ENCODE assay signal across 30 mouse cellular contexts in genomic region chr16:77531596-77531995, GRCm38 (mm10).
DNase-seq lines count a peak whose midpoint lies in the region; ATAC-seq and TF ChIP-seq lines count a peak whose summit lies in the region.
"Had no signal": no experiment of that assay in that cellular context is flagged by ENCODE, and none has a peak within 500 bp of the region (broad histone marks: within the 10 kb centered on the region; RNA-seq: fewer than 3 reads in every experiment).

No protein-coding gene starts in this region.

- no peak for ATAC-seq in forebrain, embryonic 13.5 days
- no peak for ATAC-seq in forebrain, embryonic 16.5 days
- ATAC-seq in midbrain, embryonic 12.5 days (ENCODE audit: low FRiP score, low read depth) = no peak
- ATAC-seq in midbrain, postnatal 0 days (ENCODE audit: low FRiP score) = no peak
- no peak for ATAC-seq in hindbrain, embryonic 14.5 days (ENCODE audit: low FRiP score)
- no peak for ATAC-seq in neural tube, embryonic 13.5 days (ENCODE audit: low read depth)
- no peak for ATAC-seq in kidney, embryonic 14.5 days (ENCODE audit: low FRiP score, low TSS enrichment)
- ATAC-seq: forebrain, embryonic 14.5 days; intestine, embryonic 15.5 days; liver, embryonic 12.5 days; liver, postnatal 0 days; Patski had no signal

- H3K27me3 ChIP-seq in forebrain, embryonic 13.5 days = no peaks in the 10 kb centered on the region
- no peaks in the 10 kb centered on the region for H3K27me3 ChIP-seq in forebrain, embryonic 16.5 days (replicated peaks; ENCODE audit: control insufficient read depth, insufficient read depth, low read length)
- no peaks in the 10 kb centered on the region for H3K27me3 ChIP-seq in midbrain, embryonic 12.5 days
- H3K27me3 ChIP-seq in midbrain, postnatal 0 days (ENCODE audit: insufficient read depth, low read length) = no peaks in the 10 kb centered on the region
- no peaks in the 10 kb centered on the region for H3K27me3 ChIP-seq in hindbrain, embryonic 14.5 days (ENCODE audit: control insufficient read depth, insufficient read depth, low read length)
- H3K27me3 ChIP-seq in neural tube, embryonic 13.5 days = no peaks in the 10 kb centered on the region
- no peaks in the 10 kb centered on the region for H3K27me3 ChIP-seq in kidney, embryonic 14.5 days (ENCODE audit: control insufficient read depth, insufficient read depth, low read length)
- H3K27me3 ChIP-seq: embryonic facial prominence, embryonic 15.5 days; heart, embryonic 13.5 days; intestine, embryonic 15.5 days; liver, embryonic 12.5 days; neural tube, embryonic 12.5 days; Patski; stomach, embryonic 15.5 days had no signal

- DNase-seq in midbrain, postnatal 0 days (ENCODE audit: low spot score) = no peak
- no peak for DNase-seq in hindbrain, embryonic 14.5 days (ENCODE audit: low spot score)
- no peak for DNase-seq in cerebellum, adult 11 months
- DNase-seq: adrenal gland, postnatal 10 days; cerebellum, adult 18-20 months; cerebellum, postnatal 10 days; heart, postnatal 10 days; kidney, adult 2 months; kidney, postnatal 4 days; left cerebral cortex, postnatal 4 days; liver, postnatal 0 days; lung, postnatal 36 days; retina, postnatal 1 day; right cerebral cortex, postnatal 14 days; thymus, postnatal 14 days had no signal

- H3K9ac ChIP-seq in forebrain, embryonic 13.5 days = no peak overlapping the region
- H3K9ac ChIP-seq in forebrain, embryonic 16.5 days (replicated peaks; ENCODE audit: low read depth, low read length) = no peak overlapping the region
- H3K9ac ChIP-seq in midbrain, embryonic 12.5 days (replicated peaks) = no peak overlapping the region
- H3K9ac ChIP-seq in midbrain, postnatal 0 days (replicated peaks; ENCODE audit: low read length, poor library complexity, severe bottlenecking) = no peak overlapping the region
- no peak overlapping the region for H3K9ac ChIP-seq in hindbrain, embryonic 14.5 days
- 0 out of 2 replicates have a peak overlapping the region, but pooled peaks have one; percentile 41 for H3K9ac ChIP-seq in neural tube, embryonic 13.5 days
- no peak overlapping the region for H3K9ac ChIP-seq in kidney, embryonic 14.5 days (ENCODE audit: low read depth, low read length)
- H3K9ac ChIP-seq: embryonic facial prominence, embryonic 15.5 days; heart, embryonic 13.5 days; intestine, embryonic 15.5 days; liver, embryonic 12.5 days; liver, postnatal 0 days; neural tube, embryonic 12.5 days; stomach, embryonic 15.5 days had no signal

- TF ChIP-seq CTCF in midbrain, postnatal 0 days (IDR thresholded peaks at IDR 0.05) = no peak

- no peak overlapping the region for H3K4me3 ChIP-seq in forebrain, embryonic 13.5 days
- H3K4me3 ChIP-seq in forebrain, embryonic 16.5 days (replicated peaks; ENCODE audit: low read length) = no peak overlapping the region
- H3K4me3 ChIP-seq in midbrain, embryonic 12.5 days = no peak overlapping the region
- no peak overlapping the region for H3K4me3 ChIP-seq in midbrain, postnatal 0 days (ENCODE audit: low read depth, low read length)
- H3K4me3 ChIP-seq in hindbrain, embryonic 14.5 days (replicated peaks; ENCODE audit: low read length) = no peak overlapping the region
- H3K4me3 ChIP-seq in neural tube, embryonic 13.5 days = no peak overlapping the region
- no peak overlapping the region for H3K4me3 ChIP-seq in kidney, embryonic 14.5 days (ENCODE audit: low read length)
- H3K4me3 ChIP-seq: embryonic facial prominence, embryonic 10.5 days; embryonic facial prominence, embryonic 15.5 days; heart, embryonic 13.5 days; intestine, embryonic 15.5 days; liver, embryonic 12.5 days; neural tube, embryonic 12.5 days; stomach, embryonic 15.5 days had no signal

- peaks cover 17% of the 10 kb centered on the region for H3K36me3 ChIP-seq in forebrain, embryonic 13.5 days (ENCODE audit: poor library complexity, severe bottlenecking)
- 0 out of 2 replicates have a peak, but pooled peaks cover 2% of the 10 kb centered on the region for H3K36me3 ChIP-seq in forebrain, embryonic 16.5 days (ENCODE audit: control insufficient read depth, insufficient read depth)
- H3K36me3 ChIP-seq in midbrain, embryonic 12.5 days = peaks cover 9% of the 10 kb centered on the region; the same call in 1 of the 2 replicates
- no peaks in the 10 kb centered on the region for H3K36me3 ChIP-seq in midbrain, postnatal 0 days (ENCODE audit: insufficient read depth, low read length)
- H3K36me3 ChIP-seq in hindbrain, embryonic 14.5 days (replicated peaks; ENCODE audit: control insufficient read depth, insufficient read depth) = no peaks in the 10 kb centered on the region
- H3K36me3 ChIP-seq in neural tube, embryonic 13.5 days = peaks cover 11% of the 10 kb centered on the region; the same call in 1 of the 2 replicates
- no peaks in the 10 kb centered on the region for H3K36me3 ChIP-seq in kidney, embryonic 14.5 days (ENCODE audit: control insufficient read depth, insufficient read depth, low read length)
- H3K36me3 ChIP-seq: intestine, embryonic 15.5 days; liver, embryonic 12.5 days; stomach, embryonic 15.5 days had no signal

- peaks cover 13% of the 10 kb centered on the region; the same call in 1 of the 2 replicates for H3K4me1 ChIP-seq in forebrain, embryonic 13.5 days
- peaks cover 4% of the 10 kb centered on the region for H3K4me1 ChIP-seq in forebrain, embryonic 16.5 days (replicated peaks; ENCODE audit: control insufficient read depth, insufficient read depth, low read length)
- peaks cover 8% of the 10 kb centered on the region for H3K4me1 ChIP-seq in midbrain, embryonic 12.5 days
- H3K4me1 ChIP-seq in midbrain, postnatal 0 days (ENCODE audit: insufficient read depth, low read length) = no peaks in the 10 kb centered on the region
- peaks cover 5% of the 10 kb centered on the region; the same call in 1 of the 2 replicates for H3K4me1 ChIP-seq in hindbrain, embryonic 14.5 days (replicated peaks; ENCODE audit: control insufficient read depth, insufficient read depth, low read length)
- peaks cover 23% of the 10 kb centered on the region for H3K4me1 ChIP-seq in neural tube, embryonic 13.5 days (replicated peaks)
- H3K4me1 ChIP-seq in kidney, embryonic 14.5 days (ENCODE audit: control insufficient read depth, insufficient read depth, low read length) = no peaks in the 10 kb centered on the region
- H3K4me1 ChIP-seq: embryonic facial prominence, embryonic 15.5 days; intestine, embryonic 15.5 days; liver, embryonic 12.5 days; stomach, embryonic 15.5 days had no signal

- peak overlapping the region; percentile 35; the same call in 1 of the 2 replicates for H3K27ac ChIP-seq in forebrain, embryonic 13.5 days
- no peak overlapping the region for H3K27ac ChIP-seq in forebrain, embryonic 16.5 days (ENCODE audit: low read length)
- H3K27ac ChIP-seq in midbrain, embryonic 12.5 days (replicated peaks) = peak overlapping the region; percentile 47; the same call in 1 of the 2 replicates
- H3K27ac ChIP-seq in midbrain, postnatal 0 days (ENCODE audit: low read depth, low read length) = no peak overlapping the region
- H3K27ac ChIP-seq in hindbrain, embryonic 14.5 days = peak overlapping the region; percentile 66
- H3K27ac ChIP-seq in neural tube, embryonic 13.5 days (replicated peaks) = peak overlapping the region; percentile 76
- no peak overlapping the region for H3K27ac ChIP-seq in kidney, embryonic 14.5 days (ENCODE audit: low read depth, low read length)
- H3K27ac ChIP-seq: embryonic facial prominence, embryonic 10.5 days; embryonic facial prominence, embryonic 15.5 days; heart, embryonic 13.5 days; intestine, embryonic 15.5 days; kidney, postnatal 0 days; liver, embryonic 12.5 days; neural tube, embryonic 12.5 days; stomach, embryonic 15.5 days had no signal

- WGBS in forebrain, embryonic 13.5 days = 76% methylated on average over 10 of the region's 10 CpGs
- WGBS in forebrain, embryonic 16.5 days = 62% methylated on average over 10 of the region's 10 CpGs
- 71% methylated on average over 10 of the region's 10 CpGs for WGBS in midbrain, embryonic 12.5 days
- WGBS in midbrain, postnatal 0 days = 47% methylated on average over 10 of the region's 10 CpGs
- WGBS in hindbrain, embryonic 14.5 days = 29% methylated on average over 10 of the region's 10 CpGs
- 24% methylated on average over 10 of the region's 10 CpGs for WGBS in neural tube, embryonic 13.5 days
- WGBS in kidney, embryonic 14.5 days = 87% methylated on average over 10 of the region's 10 CpGs

- H3K4me2 ChIP-seq in forebrain, embryonic 13.5 days = no peak overlapping the region
- no peak overlapping the region for H3K4me2 ChIP-seq in forebrain, embryonic 16.5 days (ENCODE audit: low read length)
- H3K4me2 ChIP-seq in midbrain, embryonic 12.5 days (replicated peaks) = no peak overlapping the region
- no peak overlapping the region for H3K4me2 ChIP-seq in midbrain, postnatal 0 days (ENCODE audit: low read depth, low read length, poor library complexity, severe bottlenecking)
- H3K4me2 ChIP-seq in hindbrain, embryonic 14.5 days (replicated peaks) = 0 out of 2 replicates have a peak overlapping the region, but pooled peaks have one; percentile 19
- H3K4me2 ChIP-seq in neural tube, embryonic 13.5 days = peak overlapping the region; percentile 26; the same call in 1 of the 2 replicates
- H3K4me2 ChIP-seq in kidney, embryonic 14.5 days (replicated peaks; ENCODE audit: low read depth, low read length) = no peak overlapping the region
- H3K4me2 ChIP-seq: embryonic facial prominence, embryonic 15.5 days; heart, embryonic 13.5 days; intestine, embryonic 15.5 days; liver, embryonic 12.5 days; neural tube, embryonic 12.5 days; stomach, embryonic 15.5 days had no signal

- peaks cover 8% of the 10 kb centered on the region; the same call in 1 of the 2 replicates for H3K9me3 ChIP-seq in forebrain, embryonic 13.5 days (replicated peaks)
- no peaks in the 10 kb centered on the region for H3K9me3 ChIP-seq in forebrain, embryonic 16.5 days (ENCODE audit: control insufficient read depth, low read length)
- no peaks in the 10 kb centered on the region for H3K9me3 ChIP-seq in midbrain, embryonic 12.5 days
- no peaks in the 10 kb centered on the region for H3K9me3 ChIP-seq in midbrain, postnatal 0 days (ENCODE audit: low read length)
- peaks cover 5% of the 10 kb centered on the region for H3K9me3 ChIP-seq in hindbrain, embryonic 14.5 days (ENCODE audit: control insufficient read depth, low read length)
- 0 out of 2 replicates have a peak, but pooled peaks cover 3% of the 10 kb centered on the region for H3K9me3 ChIP-seq in neural tube, embryonic 13.5 days
- 0 out of 2 replicates have a peak, but pooled peaks cover 5% of the 10 kb centered on the region for H3K9me3 ChIP-seq in kidney, embryonic 14.5 days (ENCODE audit: control insufficient read depth, low read length)
- H3K9me3 ChIP-seq: intestine, embryonic 15.5 days; liver, embryonic 12.5 days; neural tube, embryonic 12.5 days; stomach, embryonic 15.5 days had no signal

Comparison
In these comparisons a context has a peak if more than half of its experiments do, and no peak if none do; other contexts are left out.
1. H3K27ac ChIP-seq: peak in forebrain, embryonic 13.5 days (single experiment), midbrain, embryonic 12.5 days (single experiment), hindbrain, embryonic 14.5 days (single experiment) and neural tube, embryonic 13.5 days (single experiment); none in forebrain, embryonic 16.5 days (single experiment), midbrain, postnatal 0 days (single experiment) and kidney, embryonic 14.5 days (single experiment).
2. H3K4me2 ChIP-seq: peak in hindbrain, embryonic 14.5 days (single experiment) and neural tube, embryonic 13.5 days (single experiment); none in forebrain, embryonic 13.5 days (single experiment), forebrain, embryonic 16.5 days (single experiment), midbrain, embryonic 12.5 days (single experiment), midbrain, postnatal 0 days (single experiment) and kidney, embryonic 14.5 days (single experiment).